Mouse (Mus musculus) midbrain, embryonic 12.5 days (tissue): ENCODE measurements around the gene Med13l. TPM values are rescaled to one million over a fixed set of nuclear protein-coding genes. Genes with fewer than 3 reads are reported as not detected.

ENCODE experiments used
- ATAC-seq: fragments of 200-750 bp; cut with Nextera tagmentation; 2 replicates; pipeline ENCODE4 v1.8.0; 2017; ENCODE audit warnings: low read depth, moderate TSS enrichment, moderate library complexity; ENCODE audit not compliant: low FRiP score
- H3K27ac ChIP-seq: fragments of 300-500 bp; sonication (generic); replicated peaks from 2 replicates; pipeline ENCODE4 v1.5.1; 2016; ENCODE audit warnings: mild to moderate bottlenecking
- H3K27me3 ChIP-seq: fragments of 300-500 bp; sonication (generic); 2 replicates; pipeline ENCODE4 v1.6.1; 2016; ENCODE audit warnings: mild to moderate bottlenecking
- H3K36me3 ChIP-seq: fragments of 300-500 bp; sonication (generic); 2 replicates; pipeline ENCODE4 v1.6.1; 2016
- H3K4me1 ChIP-seq: fragments of 300-500 bp; sonication (generic); 2 replicates; pipeline ENCODE4 v1.6.1; 2016
- H3K4me2 ChIP-seq: fragments of 300-500 bp; sonication (generic); replicated peaks from 2 replicates; pipeline ENCODE4 v1.6.1; 2016; ENCODE audit warnings: mild to moderate bottlenecking, moderate library complexity
- H3K4me3 ChIP-seq: fragments of 300-500 bp; sonication (generic); 2 replicates; pipeline ENCODE4 v1.5.1; 2016; ENCODE audit warnings: mild to moderate bottlenecking
- H3K9ac ChIP-seq: fragments of 300-500 bp; sonication (generic); replicated peaks from 2 replicates; pipeline ENCODE4 v1.6.1; 2016; ENCODE audit warnings: mild to moderate bottlenecking, moderate library complexity
- H3K9me3 ChIP-seq: fragments of 300-500 bp; sonication (generic); 2 replicates; pipeline ENCODE4 v1.6.1; 2016; ENCODE audit warnings: mild to moderate bottlenecking
- WGBS: fragments of 180-500 bp; shearing (Covaris S2); methylation state at CpG from one replicate; pipeline ENCODE4 v1.1.7; 2016; 5-methylcytosine and 5-hydroxymethylcytosine counted together
- polyA plus RNA-seq: library from polyadenylated mRNA; unstranded; fragments of >200 nt; fragmentation: Nextera tagmentation; extraction: Ambion mirVana; gene quantifications from 2 replicates; pipeline ENCODE4 v1.2.1, GENCODE M21; 2016

Med13l gene
- polyA plus RNA-seq, 1 experiment from 2014 or later: 14.7 TPM

DNA sequence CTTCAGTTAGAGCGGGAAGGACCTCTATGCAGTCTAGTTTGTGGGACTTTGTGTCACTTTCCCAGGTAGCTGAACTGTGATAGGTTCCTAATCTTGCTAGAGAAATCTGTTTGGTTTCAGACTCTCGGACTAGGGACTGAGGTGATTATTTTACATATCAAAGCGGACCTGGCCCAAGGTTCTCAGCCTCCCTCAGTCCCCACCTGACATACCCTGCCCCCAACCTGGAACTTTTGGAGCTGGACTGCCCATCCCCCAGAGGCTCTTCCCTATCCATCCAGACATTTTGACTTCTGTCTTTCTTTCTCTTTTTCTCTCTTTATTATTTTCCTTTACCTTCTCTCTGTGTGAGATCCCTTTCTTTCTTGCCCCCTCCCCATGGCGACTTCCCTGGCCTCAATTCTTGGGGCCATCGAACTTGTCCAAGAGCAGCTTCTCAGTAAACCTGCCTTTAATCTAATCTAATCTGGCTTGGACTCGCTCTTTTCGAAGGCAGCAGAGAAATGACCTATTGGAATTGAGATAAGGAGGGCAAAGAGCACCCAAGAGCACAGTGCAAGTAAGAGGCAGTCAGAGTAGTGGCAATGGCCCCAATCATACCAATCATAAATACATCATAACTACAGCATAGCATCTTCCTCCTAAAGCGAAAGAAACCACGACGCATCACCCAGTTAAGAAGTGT lies 130.7 kb downstream of the Med13l start:
- no peak overlapping the region for H3K4me3 ChIP-seq
- no peaks in the 10 kb centered on the region for H3K27me3 ChIP-seq
- H3K9ac ChIP-seq: no peak overlapping the region
- ATAC-seq: no peak
- H3K9me3 ChIP-seq: no peaks in the 10 kb centered on the region
- WGBS: 86% methylated on average over 10 of the region's 10 CpGs
- H3K36me3 ChIP-seq: no peaks in the 10 kb centered on the region
- no peak overlapping the region for H3K27ac ChIP-seq
- no peak overlapping the region for H3K4me2 ChIP-seq
- H3K4me1 ChIP-seq: peaks cover 27% of the 10 kb centered on the region

DNA sequence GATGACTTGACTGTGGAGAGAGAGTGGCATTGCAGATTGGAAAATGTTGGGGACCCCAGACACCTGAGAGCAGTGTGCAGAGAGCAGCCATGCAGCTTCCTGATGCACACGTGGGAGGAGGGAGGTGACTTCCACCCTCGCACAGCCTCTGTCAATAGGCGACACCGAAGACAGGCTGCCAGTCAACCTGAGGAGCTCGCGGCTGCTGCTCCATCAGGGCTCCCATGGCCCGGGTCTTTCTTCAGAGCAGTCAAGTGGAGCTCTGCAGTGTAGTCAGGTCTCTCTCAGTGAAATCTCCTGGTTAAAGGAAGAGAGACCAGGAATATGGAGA lies 131.2 kb downstream of the Med13l start:
- Histone ChIP-seq H3K27ac (no peak overlapping the region; the same call in 1 of the 2 replicates), H3K36me3 (no peaks in the 10 kb centered on the region), H3K4me2 (no peak overlapping the region), H3K9ac (no peak overlapping the region), H3K4me3 (no peak overlapping the region), H3K9me3 (no peaks in the 10 kb centered on the region), H3K4me1 (peaks cover 30% of the 10 kb centered on the region), H3K27me3 (no peaks in the 10 kb centered on the region)
- 58% methylated on average over 7 of the region's 7 CpGs for WGBS
- no peak for ATAC-seq

DNA sequence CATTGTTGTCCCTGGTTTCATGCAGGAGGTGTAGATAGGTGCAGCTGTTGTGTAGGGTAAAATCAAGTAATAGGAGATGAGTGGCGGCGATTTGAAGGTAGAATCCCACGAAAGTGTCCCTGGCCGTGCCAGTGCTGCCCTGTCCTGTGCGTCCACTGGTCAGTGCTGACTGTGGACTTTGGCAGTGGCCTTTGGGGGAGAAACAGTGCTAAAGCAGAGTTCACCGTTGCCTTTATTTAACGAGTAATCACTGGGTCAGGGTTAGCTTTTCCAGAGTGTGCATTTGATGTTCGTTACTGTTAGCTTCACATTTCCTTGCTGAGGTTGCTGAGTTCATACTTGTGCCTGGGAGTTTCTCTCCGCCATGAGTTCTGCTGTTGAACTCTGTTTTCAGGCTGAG lies 133.5 kb downstream of the Med13l start:
- Histone ChIP-seq H3K4me2 (no peak overlapping the region), H3K4me1 (peaks cover 20% of the 10 kb centered on the region), H3K27me3 (no peaks in the 10 kb centered on the region), H3K9ac (no peak overlapping the region), H3K9me3 (no peaks in the 10 kb centered on the region), H3K36me3 (no peaks in the 10 kb centered on the region), H3K4me3 (no peak overlapping the region), H3K27ac (no peak overlapping the region)
- ATAC-seq: no peak
- 91% methylated on average over 9 of the region's 9 CpGs for WGBS

DNA sequence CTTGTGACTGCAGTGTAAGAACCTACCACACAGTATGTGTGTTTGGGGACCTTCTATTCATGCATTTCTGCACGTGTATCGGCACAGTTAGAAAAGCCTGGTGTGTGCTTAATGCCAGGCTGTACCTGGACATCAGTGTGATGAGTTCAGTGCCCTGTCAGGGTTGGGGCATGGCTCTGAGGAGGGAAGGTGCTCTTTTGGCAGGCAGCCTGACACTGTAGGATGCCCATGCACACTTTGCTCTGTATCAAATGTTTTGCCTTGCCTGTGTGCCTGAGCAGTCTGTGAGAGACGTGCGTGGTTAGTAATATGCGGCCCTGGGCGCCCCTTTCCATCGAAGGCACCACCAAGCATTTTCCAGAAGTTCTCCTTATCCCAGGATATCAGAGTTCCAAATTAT lies 136.6 kb downstream of the Med13l start:
- peaks cover 33% of the 10 kb centered on the region for H3K4me1 ChIP-seq

DNA sequence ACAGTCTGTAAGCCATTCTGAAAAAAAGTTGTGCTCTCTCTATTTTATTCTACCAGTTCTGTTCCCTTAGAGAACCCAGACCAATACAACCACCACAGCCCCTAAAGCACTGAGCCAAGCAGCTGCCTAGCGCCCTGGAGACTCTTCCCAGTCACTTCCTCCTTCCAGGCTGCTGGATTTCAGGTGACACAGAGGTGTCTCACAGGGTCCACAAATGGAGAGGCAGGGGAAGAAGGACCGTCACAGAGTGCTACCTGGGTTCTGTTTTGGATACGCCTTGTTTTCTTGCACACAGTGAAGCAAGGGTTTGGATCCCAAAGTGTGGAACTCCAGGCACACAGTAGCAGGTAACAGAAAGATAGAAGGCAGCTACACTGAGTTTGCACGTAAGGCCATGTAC lies 140.5 kb downstream of the Med13l start:
- no peaks in the 10 kb centered on the region for H3K9me3 ChIP-seq
- H3K4me3 ChIP-seq: no peak overlapping the region
- WGBS: 83% methylated on average over 4 of the region's 4 CpGs
- H3K36me3 ChIP-seq: no peaks in the 10 kb centered on the region
- no peak for ATAC-seq
- no peak overlapping the region for H3K4me2 ChIP-seq
- 0 out of 2 replicates have a peak, but pooled peaks cover 3% of the 10 kb centered on the region for H3K27me3 ChIP-seq
- peaks cover 54% of the 10 kb centered on the region for H3K4me1 ChIP-seq
- no peak overlapping the region for H3K9ac ChIP-seq
- no peak overlapping the region for H3K27ac ChIP-seq

More for the DNA sequence above, 136.6 kb downstream of the Med13l start:
- no peaks in the 10 kb centered on the region for H3K36me3 ChIP-seq
- WGBS: 93% methylated on average over 7 of the region's 7 CpGs
- H3K9me3 ChIP-seq: no peaks in the 10 kb centered on the region
- H3K9ac ChIP-seq: no peak overlapping the region
- H3K27ac ChIP-seq: no peak overlapping the region
- no peak for ATAC-seq
- H3K4me3 ChIP-seq: no peak overlapping the region
- H3K27me3 ChIP-seq: no peaks in the 10 kb centered on the region
- no peak overlapping the region for H3K4me2 ChIP-seq

DNA sequence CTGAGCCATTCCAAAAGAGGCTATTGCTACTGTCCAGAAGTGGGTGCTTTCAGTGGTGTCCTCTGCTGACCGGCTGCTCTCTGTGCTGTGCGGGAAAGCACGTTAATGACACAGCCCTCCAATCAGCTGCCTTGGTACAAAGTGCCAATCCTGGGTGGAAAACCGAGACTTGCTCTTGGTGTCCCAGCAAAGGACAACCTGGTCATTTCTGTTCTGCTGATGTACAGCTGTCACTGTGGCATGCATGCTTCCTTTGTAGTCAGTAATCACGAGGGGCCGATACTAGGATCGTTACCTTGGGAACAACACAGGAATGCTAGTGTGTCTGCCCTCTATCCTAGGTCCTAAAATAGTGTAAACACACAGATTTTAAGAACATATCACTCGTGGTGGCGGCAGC lies 142.2 kb downstream of the Med13l start:
- H3K4me1 ChIP-seq: peaks cover 64% of the 10 kb centered on the region
- H3K4me2 ChIP-seq: no peak overlapping the region
- H3K9me3 ChIP-seq: no peaks in the 10 kb centered on the region
- H3K27ac ChIP-seq: no peak overlapping the region
- no peak for ATAC-seq
- WGBS: 18% methylated on average over 9 of the region's 9 CpGs
- no peak overlapping the region for H3K9ac ChIP-seq
- H3K36me3 ChIP-seq: no peaks in the 10 kb centered on the region
- H3K27me3 ChIP-seq: 0 out of 2 replicates have a peak, but pooled peaks cover 3% of the 10 kb centered on the region
- H3K4me3 ChIP-seq: no peak overlapping the region

DNA sequence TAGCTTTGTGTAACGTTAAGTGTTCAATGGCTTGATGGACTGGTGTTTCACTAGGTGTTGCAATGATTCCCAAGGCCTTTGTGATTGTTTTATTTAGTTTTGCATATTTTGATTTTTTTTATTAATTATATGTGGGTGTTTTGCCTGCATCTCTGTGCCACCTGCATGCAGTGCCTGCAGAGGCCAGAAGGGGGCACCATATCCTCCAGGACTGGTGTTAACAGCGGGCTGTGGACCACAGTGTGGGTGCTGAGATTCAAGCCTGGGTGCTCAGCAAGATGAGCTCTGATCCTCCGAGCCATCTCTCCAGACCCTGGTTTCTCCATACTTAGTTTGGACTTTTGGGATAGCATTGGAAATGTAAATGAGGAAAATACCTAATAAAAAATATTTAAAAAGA lies 143.7 kb downstream of the Med13l start:
- Histone ChIP-seq H3K27me3 (0 out of 2 replicates have a peak, but pooled peaks cover 3% of the 10 kb centered on the region), H3K4me3 (no peak overlapping the region), H3K36me3 (no peaks in the 10 kb centered on the region), H3K9ac (no peak overlapping the region), H3K4me2 (no peak overlapping the region), H3K4me1 (peaks cover 73% of the 10 kb centered on the region), H3K27ac (no peak overlapping the region), H3K9me3 (no peaks in the 10 kb centered on the region)
- 74% methylated on average over 3 of the region's 3 CpGs for WGBS
- ATAC-seq: no peak

DNA sequence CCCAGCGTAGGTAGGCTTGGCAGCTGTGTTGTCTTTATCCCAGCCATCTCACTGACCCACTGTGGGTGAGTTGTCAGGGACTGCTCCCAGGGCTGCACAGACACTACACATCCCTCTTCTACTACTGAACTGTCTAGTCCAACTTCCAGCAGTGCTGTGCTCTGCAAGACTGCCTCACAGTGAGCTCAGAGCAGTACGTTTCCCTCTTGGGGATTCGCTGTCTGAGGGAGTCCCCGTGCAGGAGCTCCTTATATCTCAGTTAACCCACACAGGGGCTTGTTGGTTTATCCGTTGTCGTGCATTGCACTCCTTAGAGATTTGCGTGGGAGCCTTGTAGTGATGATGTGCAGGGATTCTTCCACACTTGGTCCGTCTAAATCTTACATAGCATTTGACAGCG lies 144.5 kb downstream of the Med13l start:
- H3K4me3 ChIP-seq: no peak overlapping the region
- H3K4me1 ChIP-seq: peaks cover 76% of the 10 kb centered on the region
- H3K27ac ChIP-seq: no peak overlapping the region
- 0 out of 2 replicates have a peak, but pooled peaks cover 3% of the 10 kb centered on the region for H3K27me3 ChIP-seq
- no peaks in the 10 kb centered on the region for H3K9me3 ChIP-seq
- no peak; the same call in 1 of the 2 replicates for ATAC-seq
- H3K4me2 ChIP-seq: no peak overlapping the region
- no peak overlapping the region for H3K9ac ChIP-seq
- H3K36me3 ChIP-seq: no peaks in the 10 kb centered on the region
- WGBS: 90% methylated on average over 9 of the region's 9 CpGs

DNA sequence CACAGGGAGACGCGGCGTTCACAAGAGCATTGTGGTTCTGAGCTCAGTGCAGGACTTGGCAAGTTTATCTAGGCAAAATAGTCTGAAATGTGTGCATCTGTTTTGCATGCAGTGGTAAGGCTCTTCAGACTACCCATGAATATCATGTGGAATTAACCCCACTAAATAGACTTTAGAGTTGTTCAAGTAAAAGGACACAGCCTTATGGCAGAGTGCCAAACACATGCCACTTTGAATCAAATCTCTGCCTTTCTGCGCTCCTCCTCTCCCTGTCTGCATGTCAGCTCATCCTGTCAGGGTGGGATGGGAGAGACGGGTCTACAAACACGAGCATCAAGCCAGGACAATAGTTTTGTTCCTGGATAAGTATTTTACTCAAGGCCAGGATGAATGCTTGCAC lies 145.5 kb downstream of the Med13l start:
- H3K9me3 ChIP-seq: no peaks in the 10 kb centered on the region
- 0 out of 2 replicates have a peak, but pooled peaks have one; percentile 41 for ATAC-seq
- H3K27ac ChIP-seq: 0 out of 2 replicates have a peak overlapping the region, but pooled peaks have one; percentile 30
- H3K4me1 ChIP-seq: peaks cover 83% of the 10 kb centered on the region
- 0 out of 2 replicates have a peak, but pooled peaks cover 3% of the 10 kb centered on the region for H3K27me3 ChIP-seq
- H3K36me3 ChIP-seq: no peaks in the 10 kb centered on the region
- 49% methylated on average over 6 of the region's 6 CpGs for WGBS
- H3K4me3 ChIP-seq: no peak overlapping the region
- no peak overlapping the region for H3K4me2 ChIP-seq
- H3K9ac ChIP-seq: no peak overlapping the region

DNA sequence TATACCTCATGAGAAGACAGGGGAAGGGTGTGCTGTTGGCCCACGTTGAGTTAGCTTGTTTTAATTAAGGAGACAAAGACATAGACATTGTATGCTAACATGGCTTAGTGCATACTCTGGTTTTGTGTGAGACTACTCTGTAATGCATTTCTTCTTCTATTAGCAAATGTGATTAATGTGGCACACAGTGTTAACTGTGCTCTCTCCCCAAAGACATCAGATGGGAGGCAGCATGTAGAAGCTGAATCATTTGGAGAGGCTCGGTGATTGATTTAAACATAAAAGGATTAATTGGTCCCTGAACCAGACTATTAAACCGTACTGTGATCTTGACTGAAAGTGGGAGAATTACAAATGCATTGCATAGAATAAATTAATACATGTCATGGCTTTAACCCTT lies 145.9 kb downstream of the Med13l start:
- ATAC-seq: no peak
- WGBS: 28% methylated on average over 3 of the region's 3 CpGs
- no peak overlapping the region for H3K9ac ChIP-seq
- no peaks in the 10 kb centered on the region for H3K9me3 ChIP-seq
- 0 out of 2 replicates have a peak, but pooled peaks cover 3% of the 10 kb centered on the region for H3K27me3 ChIP-seq
- H3K27ac ChIP-seq: 0 out of 2 replicates have a peak overlapping the region, but pooled peaks have one; percentile 30
- no peaks in the 10 kb centered on the region for H3K36me3 ChIP-seq
- H3K4me1 ChIP-seq: peaks cover 83% of the 10 kb centered on the region
- H3K4me2 ChIP-seq: no peak overlapping the region
- no peak overlapping the region for H3K4me3 ChIP-seq

DNA sequence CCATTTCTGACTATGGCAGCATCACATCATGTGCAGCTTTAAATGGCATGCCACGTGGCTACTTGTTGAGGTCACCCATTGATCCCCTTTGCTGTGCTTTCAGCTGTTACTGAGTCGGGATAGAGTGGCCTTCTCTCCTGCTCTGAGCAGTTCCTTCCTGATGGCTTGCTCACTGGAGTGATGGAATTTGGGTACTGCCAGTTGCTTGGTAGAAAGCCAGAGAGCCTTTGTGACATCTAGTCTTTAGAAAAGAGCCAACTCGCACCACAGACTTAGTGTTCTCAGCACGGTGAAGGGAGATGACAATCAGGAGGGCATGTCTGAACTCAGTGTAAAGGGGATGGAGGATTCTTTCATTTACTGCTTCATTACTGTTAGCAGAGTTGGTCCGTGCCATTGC lies 147.0 kb downstream of the Med13l start:
- H3K9ac ChIP-seq: no peak overlapping the region
- H3K4me1 ChIP-seq: peaks cover 80% of the 10 kb centered on the region
- no peak overlapping the region for H3K27ac ChIP-seq
- H3K27me3 ChIP-seq: 0 out of 2 replicates have a peak, but pooled peaks cover 3% of the 10 kb centered on the region
- no peaks in the 10 kb centered on the region for H3K36me3 ChIP-seq
- no peak overlapping the region for H3K4me3 ChIP-seq
- no peak for ATAC-seq
- no peaks in the 10 kb centered on the region for H3K9me3 ChIP-seq
- WGBS: 65% methylated on average over 5 of the region's 5 CpGs
- H3K4me2 ChIP-seq: no peak overlapping the region

DNA sequence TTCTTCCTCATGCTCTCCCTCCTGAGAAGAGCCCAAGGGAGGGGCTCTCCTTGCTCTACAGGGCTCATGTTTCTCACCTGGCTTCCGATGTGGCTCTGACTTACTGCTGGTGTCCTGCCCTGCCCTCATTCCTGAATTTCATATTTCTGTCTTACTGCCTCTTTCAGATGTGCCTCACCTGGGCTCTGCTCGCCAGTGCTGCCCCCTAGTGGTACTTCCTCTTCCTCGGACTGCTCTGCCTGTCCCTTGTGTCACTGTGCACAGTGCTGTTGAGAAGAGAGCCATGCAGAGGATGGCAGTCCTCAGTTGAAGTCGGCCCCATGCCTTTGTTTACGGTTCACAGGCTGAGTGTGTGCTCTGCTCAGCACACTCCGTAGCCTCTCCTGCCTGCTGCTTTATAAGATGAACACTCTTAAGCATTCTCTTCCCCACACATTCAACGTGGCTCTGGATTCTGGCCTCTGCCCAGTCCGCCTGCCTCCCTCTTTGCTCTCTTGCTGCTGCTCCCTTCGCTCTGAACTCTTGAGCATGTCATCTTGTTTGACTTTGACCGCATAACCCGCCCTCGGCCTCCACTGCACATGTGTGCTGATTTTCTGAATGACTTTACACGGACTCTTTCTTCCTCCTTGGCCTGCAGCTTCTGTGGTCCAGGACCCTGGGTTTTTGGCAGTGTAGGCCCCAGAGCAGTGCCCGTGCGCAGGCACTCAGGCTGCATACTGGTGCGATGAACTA lies 147.9 kb downstream of the Med13l start:
- Histone ChIP-seq H3K36me3 (no peaks in the 10 kb centered on the region), H3K4me2 (no peak overlapping the region), H3K9ac (no peak overlapping the region), H3K27ac (no peak overlapping the region), H3K4me3 (no peak overlapping the region), H3K4me1 (peaks cover 71% of the 10 kb centered on the region), H3K27me3 (0 out of 2 replicates have a peak, but pooled peaks cover 3% of the 10 kb centered on the region), H3K9me3 (no peaks in the 10 kb centered on the region)
- WGBS: 67% methylated on average over 16 of the region's 16 CpGs
- ATAC-seq: no peak
